Mouse (Mus musculus) adrenal gland (tissue): Measurements from ENCODE around the gene Copa.

Experiments used
- intact Hi-C: fragments of 180-260 bp; cut with DNase I; formaldehyde crosslinking; loops from one replicate; pipeline ENCODE4 v1.15.1; 2025

The Copa gene

DNA sequence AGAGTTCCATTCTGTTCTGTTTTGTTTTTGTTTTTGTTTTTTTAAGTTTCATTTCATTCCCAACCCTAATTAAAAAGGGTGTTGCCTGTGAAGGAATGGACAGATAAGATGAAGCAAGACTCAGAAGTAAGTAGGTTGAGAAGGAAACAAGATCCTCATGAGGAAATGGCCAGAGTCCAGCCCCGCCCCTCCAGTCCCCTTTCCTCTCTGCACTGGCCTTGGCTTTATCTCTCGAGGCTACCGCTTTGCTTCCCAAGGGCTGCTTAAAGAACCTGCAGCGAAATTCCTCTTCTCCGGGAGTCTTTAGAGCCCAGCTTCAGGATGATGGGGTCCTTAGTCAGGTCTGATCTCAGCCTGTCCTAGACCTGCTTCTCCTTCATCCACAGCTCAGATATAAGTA lies 4.3 kb upstream of the Copa start:
- intact Hi-C loops, result no loop called here

DNA sequence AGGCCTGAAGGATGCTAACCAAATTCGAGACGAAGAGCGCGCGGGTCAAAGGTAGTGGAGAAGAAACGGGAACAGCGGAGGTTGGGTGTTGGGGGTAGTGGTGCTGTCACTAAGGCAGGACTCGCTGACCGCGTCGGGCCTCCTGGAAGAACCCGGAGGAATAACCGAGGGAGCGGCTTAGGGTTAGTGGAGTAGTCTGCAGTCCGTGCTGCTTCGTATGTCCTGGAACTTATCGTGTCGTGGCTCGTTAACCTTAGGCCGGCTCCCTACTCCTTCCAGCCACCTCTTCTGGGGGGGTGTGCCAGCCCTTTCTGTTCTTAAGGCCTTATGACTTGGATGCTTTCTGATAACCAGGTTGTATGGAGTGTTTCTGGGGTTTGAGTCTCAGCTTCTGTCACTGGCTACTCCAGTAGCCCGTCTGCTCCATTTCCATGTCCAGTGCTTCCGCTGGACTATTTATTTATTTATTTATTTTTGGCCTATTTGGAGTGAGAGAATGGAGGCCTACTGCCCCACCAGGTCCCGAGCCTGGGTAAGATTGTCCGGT lies 643 bp downstream of the Copa start:
- intact Hi-C loops, result no loop called here

DNA sequence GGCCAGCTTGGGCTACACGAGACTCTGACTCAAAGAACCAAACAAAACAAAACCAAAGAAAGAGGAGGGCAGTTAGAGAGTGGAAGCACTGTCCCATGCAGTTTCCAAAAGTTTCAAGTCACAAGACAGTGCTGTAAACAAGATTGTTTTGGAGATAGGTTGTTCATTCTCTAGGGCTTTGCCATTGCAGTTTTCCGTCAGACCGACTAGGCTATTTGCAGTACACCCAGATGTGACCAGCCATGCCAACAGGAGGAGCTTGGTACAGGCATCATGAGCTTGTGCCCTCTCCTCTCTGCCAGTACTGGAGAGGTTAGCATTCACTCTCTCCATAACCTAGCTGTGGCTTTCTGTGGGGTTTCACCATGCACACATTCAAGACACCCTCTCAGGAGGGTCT lies 11.2 kb downstream of the Copa start:
- intact Hi-C loops, result no loop called here

DNA sequence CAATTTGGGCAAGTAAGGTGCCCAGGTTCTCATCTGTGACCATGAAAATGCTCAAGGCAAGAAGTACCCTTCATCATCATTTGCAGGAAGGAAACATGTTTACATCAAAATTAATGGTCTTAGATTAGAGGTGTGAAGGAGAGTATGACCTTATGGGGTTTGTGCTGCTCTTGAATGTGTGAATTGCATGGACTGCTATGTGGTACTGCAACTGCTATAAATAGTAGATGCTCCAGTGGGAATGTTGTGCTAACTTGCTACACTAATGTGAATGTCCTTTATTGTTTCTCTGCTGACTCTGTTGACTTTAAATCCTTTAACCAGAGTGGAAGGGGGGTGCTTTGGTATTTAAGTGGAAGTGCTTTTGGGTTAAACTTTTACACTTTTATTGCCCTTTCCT lies 12.0 kb downstream of the Copa start:
- intact Hi-C loops, result no loop called here

DNA sequence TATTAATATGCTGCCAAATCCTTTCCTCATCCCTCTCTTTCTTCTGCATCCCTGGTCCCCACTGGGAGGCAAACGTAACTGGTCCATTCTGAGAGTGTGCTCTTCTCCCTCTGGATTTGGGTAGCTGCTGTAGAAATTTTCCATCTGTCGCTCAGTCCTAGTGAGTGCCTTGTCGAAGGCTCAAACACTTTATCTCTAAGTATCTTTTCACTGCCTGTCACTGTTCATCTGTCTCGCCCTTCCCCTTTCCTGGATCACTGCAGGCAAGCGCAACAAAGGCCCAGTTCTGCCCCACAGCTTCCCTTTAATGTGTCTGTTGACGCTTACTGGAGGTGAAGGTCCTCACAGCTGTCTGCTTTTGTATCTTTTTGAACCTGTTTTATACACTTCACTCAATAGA lies 12.9 kb downstream of the Copa start:
- intact Hi-C loops, result no loop called here

DNA sequence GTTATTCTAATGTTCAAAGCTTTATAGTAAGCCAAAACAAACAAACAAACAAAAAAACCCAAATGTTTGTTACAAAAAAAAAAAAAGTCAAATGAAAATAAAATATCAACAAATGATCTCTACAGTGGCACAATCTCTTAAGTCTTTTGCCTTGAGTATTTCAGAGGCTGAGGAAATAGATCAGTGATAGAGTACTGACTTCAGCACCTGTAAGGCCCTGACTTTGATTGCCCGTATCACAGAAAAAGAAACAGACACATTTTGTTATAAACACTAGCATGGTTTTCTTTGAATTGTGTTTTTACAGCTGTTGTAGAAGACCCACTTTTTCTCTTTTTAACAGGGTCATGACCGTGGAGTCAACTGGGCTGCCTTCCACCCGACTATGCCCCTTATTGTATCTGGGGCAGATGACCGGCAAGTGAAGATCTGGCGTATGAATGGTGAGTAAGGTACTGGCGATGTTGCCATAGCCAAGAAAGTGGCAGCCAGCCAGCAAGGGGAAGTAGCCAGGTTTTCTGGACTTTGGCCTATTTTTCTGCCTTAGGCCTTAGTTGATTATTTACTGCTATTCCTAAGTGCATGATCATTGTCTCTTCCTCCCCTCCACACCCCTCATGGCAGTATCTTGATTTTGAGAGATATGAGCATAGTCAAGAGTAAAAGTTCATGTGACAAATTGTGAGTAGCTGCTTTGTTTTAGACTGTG lies 17.1 kb downstream of the Copa start:
- intact Hi-C loops, result no loop called here

DNA sequence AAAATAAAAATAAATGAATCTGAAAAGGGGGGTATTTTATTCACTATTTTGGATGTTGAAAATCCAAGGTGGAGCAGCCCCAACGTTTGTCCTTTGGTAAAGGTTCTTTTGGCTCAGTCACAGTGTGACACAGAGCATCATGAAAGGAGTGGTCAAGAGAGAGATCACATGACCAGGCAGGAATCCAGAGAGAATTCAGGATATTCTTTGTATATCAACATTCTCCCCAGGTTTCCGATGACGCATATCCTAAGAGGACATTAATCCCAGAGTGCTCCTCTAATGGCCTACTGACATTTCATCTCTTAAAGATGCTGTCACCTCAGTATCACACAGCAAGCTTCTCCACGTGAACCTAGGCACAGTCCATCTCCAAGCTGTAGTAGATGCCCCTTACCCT lies 21.3 kb downstream of the Copa start:
- intact Hi-C loops, result no loop called here

DNA sequence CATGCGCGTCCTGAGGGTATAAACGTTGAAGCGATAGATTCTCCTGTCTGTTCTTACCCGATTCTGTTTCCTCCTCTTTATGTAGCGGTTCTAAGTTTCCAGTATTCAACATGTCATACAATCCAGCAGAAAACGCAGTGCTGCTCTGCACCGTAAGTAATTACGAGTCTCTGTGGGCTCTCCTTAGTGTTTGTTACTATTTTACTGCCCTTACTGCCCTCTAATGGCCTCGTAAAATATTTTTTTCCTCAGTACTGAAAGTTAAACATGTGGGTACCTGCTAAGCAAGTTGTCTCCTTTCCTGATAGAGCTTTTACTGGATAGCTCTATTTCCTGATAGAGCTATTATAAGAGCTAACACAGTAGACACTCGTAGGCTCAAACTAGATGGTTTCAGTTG lies 22.8 kb downstream of the Copa start:
- intact Hi-C loops, result no loop called here

DNA sequence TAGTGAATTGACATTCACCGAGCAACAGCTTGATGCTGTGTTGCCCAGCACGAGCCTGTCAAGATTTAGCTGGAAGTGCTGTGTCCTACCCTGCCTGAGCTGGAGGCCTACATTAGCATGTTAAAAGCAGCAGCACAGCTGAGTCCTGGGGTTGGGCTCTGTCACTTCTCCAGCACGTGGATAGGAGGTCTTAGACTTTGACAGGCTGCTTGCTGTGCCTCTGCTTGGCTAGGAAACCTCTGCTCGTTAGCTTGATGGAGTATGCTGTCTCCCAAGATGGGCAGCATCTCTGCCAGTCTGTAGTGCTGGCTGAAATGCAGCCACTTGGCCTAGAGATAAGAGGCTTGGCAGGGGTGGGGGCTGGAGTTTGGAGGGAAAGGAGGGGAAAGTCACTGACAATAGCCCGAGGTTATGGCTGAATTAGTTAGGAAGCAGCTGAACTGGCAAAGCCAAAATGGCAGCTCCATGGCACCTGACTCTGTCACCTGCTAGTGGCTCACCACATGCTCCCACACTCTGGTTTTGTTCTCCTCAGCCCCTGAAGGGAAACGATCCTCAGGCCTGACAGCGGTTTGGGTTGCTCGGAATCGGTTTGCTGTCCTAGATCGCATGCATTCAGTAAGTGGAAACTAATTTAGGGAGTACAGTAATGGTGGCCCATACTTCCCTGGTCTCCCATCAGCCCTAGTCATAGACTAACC lies 25.6 kb downstream of the Copa start:
- intact Hi-C loops, result no loop called here

DNA sequence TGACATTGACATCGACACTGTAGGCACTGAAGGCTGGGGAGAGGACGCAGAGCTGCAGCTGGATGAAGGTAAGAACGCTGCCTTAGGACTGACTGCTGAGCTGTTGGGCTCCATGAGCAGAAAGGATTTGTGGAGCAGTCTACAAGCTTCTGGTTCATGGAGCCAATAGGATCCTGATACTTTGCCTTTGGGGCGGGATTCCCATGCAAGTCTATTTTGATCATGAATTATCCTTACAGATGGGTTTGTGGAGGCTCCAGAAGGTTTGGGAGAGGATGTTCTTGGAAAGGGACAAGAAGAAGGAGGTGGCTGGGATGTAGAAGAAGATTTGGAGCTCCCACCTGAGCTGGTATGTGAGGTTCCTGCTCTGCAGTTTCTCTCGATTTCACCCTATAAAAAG lies 34.6 kb downstream of the Copa start:
- intact Hi-C loops, result loop anchor here (5.0 to 10.0 kb wide), 3 partner anchors 68 to 195 kb away; no protein-coding TSS in a partner anchor

DNA sequence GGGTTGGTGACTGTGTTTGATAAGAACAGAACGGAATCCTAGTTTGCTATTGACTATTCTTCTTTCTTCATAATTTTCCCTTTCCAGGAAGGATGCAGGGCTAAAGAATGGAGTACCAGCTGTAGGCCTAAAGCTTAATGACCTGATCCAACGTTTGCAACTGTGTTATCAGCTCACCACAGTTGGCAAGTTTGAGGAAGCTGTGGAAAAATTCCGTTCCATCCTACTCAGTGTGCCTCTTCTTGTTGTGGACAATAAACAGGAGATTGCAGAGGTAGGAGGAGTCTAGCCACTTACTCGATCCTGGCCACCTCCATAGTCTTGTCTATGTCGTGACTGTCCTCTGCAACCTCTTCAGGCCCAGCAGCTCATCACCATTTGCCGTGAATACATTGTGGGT lies 36.8 kb downstream of the Copa start:
- intact Hi-C loops, result loop anchor here (5.0 to 10.0 kb wide), 3 partner anchors 66 to 193 kb away; no protein-coding TSS in a partner anchor

DNA sequence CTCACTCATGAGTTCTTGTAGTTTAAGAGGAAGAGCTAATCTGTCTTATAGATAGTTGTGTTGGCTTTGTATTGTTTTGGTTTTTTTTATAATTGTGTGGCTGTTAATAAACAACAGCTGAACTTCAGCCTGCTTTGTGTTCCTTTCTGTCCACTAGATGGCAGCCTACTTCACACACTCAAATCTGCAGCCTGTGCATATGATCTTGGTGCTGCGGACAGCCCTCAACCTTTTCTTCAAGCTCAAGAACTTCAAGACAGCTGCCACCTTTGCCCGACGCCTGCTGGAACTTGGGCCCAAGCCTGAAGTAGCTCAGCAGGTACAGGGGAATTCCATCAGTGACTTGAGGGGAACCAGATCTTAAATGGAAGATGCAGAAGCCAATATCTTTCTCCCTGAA lies 37.4 kb downstream of the Copa start:
- intact Hi-C loops, result loop anchor here (5.0 to 10.0 kb wide), 3 partner anchors 65 to 193 kb away; no protein-coding TSS in a partner anchor

DNA sequence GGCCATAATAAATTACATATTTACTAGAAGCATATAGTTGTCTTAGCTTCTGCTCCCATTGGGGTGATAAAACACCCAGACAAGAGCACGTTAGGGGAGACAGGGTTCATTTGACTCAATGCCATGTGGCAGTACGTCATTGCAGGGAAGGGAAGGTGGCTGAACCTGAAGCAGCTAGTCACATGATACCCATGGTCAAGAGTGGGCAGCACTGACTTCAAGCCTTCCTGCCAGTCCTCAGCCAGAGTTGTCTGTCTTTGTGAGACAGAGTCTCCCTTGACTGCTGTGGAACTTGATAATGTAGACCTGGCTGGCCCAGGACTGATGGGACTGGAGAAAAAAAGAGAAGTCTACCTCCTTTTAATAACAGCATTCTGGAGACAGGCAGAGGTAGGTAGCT lies 40.3 kb downstream of the Copa start:
- intact Hi-C loops, result no loop called here

DNA sequence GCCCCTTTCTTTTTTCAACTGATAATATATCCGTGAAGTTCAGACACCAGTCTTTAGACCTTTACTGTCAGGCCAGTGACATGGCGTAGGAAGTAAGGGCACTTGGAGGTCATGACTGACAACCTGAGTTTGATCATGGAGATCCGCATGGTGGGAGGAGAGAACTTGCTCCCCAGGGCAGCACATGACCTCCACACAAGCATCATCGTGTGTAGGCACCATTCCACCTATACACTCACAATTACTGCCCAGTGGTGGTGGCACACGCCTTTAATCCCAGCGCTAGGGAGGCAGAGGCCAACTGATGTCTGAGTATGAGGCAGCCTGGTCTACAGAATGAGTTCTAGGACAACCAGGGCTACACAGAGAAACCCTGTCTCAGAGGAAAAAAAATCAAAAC lies 42.2 kb downstream of the Copa start:
- intact Hi-C loops, result no loop called here

DNA sequence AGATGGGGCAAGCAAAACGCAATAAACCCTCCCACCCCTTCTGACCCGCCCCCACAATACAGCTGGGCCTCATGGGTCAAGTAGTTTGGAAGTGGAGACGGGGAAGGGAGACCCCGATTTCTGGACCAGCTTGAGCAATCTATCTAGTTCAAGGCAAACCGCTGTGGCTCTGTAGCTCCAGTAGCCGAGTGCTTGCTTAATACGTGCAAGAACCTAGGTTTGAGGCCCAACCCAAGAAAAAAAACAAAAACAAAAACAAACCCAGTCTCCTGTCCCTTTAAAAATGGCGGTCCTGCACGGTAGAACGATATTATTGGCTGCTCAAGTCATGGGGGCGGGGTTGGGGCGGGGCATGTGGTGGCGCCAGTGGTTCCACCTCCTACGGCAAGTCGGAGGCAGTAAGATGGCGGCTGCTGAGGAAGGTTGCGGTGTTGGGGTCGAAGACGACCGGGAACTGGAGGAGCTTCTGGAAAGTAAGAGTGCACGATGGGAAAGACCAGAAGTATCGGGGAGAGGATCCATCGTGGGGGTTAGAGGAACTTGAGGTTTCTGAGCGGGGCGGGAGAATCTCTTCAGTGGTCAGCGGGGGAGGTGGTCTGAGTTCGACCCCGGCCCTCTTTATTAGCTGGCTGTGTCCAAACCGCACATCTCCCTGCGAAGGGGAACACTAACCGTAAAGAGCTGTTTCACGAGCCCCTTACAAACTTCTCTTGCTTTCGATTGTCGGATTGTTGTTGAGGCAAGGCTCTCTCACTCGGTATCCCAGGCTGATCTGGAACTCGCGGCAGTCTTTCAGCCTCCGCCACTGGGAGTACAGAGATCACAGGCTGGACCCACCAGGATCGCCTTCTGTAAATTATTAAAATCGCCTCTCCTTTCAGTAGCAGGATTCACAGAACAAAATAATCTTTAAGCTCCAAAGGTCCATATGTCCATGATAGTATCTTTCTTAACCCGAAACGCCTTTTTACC lies 44.3 kb downstream of the Copa start, which contains the start of gene Pex19:
Gene Pex19 (plus strand): TSS at position 380 of the 972 bp plus-strand sequence.
- intact Hi-C loops, result no loop called here

DNA sequence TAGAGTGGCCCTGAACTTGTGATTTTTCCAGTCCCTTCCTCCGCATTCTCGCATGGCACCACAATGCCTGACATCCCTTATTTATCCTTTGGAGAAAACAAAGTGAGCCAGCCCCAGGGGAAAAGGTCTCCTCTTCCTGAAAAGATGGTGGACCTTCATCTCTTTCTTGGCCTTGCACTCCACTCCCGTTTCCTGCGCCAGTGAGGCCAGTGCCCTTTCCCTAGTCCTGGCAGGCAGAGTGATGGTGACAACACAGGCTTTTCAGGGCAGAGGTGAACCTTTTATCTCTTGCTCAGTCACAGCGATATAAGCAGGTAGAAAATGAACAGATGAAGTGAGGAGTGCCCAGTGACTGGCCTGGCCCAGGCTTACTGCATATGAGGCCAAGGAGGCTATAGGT lies 45.2 kb downstream of the Copa start:
- intact Hi-C loops, result no loop called here

DNA sequence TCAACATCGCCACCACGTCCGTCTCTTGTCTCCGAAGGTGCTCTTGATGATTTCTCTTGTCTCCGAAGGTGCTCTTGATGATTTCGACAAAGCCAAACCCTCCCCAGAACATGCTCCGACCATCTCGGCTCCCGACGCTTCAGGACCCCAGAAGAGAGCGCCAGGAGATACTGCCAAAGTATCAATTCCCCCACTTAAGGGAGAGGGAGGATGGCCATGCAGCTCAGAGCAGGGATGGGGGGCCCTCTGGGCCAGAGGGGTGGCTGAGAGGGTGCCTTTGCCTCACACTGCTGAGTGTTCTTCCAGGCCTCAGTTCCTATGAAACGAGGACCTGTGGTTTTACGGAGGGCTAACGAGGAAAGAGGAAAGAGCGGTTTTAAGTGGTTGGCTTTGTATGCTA lies 46.2 kb downstream of the Copa start:
- intact Hi-C loops, result no loop called here

DNA sequence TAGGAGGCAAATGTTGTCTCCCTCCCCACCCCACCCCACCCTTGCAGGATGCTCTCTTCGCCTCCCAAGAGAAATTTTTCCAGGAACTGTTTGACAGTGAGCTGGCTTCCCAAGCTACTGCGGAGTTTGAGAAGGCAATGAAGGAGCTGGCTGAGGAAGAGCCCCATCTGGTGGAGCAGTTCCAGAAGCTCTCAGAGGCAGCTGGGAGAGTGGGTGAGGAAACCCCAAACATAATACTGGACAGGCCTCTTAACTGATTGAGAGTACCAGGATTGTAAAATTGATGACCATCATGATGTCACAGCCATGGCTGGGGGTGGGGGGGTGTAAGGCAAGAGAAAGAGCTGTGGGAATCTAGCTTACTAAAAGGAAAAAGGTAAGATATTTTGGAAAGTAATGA lies 46.8 kb downstream of the Copa start:
- intact Hi-C loops, result no loop called here

DNA sequence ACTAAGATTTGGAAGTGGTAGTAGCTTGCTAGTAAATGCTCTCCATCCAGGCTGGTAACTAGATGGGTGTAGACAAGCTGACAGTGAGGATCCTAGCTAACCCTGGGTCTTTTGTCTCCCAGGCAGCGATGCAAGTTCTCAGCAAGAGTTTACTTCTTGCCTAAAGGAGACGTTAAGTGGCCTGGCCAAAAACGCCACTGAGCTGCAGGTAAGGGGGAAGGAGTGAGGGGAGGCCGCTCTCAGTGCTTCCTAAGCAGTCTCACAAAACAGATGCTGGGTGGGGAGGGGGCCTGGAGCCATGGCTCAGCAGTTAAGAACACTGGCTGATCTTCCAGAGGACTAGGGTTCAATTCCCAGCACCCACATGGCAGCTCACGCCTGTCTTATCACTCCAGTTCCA lies 47.5 kb downstream of the Copa start:
- intact Hi-C loops, result no loop called here

DNA sequence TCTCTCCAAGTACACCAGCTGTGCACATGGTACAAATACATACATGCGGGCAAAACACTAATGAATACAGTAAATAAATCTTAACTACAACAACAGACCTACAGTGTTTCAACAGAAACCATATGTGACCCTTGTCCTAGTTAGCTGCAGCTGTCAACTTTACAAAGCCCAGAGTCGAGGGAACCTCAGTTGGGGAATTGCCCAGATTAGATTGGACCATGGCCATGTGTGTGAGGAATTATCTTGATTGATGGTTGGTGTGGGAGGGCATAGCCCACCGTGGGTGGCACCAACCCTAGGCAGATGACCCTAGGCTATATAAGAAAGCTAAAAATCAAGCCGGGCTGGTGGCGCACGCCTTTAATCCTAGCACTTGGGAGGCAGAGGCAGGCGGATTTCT lies 50.0 kb downstream of the Copa start:
- intact Hi-C loops, result no loop called here

DNA sequence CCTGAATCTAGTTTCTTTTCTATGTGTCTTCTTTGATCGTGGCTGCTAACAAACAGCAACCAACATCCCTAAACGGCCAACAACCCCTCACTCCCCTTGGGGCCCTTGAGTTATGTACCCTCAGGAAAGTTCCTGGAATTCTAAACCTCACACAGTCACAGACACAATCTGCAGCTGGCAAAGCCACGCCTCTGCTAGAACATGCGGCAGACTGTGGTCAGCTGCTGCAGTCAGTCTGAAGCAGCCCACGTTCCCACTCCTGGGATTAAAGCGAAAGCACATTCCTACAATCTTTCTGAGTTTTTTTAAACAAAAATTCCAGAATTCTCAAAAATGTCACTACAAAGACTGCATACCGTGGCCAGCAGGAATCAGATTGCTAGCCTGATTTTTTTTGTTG lies 51.2 kb downstream of the Copa start:
- intact Hi-C loops, result no loop called here
